Mouse (Mus musculus) hindbrain, embryonic 15.5 days (tissue): ENCODE measurements around the gene Mbnl2. TPM values are rescaled to one million over a fixed set of nuclear protein-coding genes. Genes with fewer than 3 reads are reported as not detected.
A peak's percentile ranks its signal among the peaks of the same experiment; 100 is the strongest.

Source experiments
- ATAC-seq: fragments of 200-750 bp; cut with Nextera tagmentation; 2 replicates; pipeline ENCODE4 v1.8.0; 2017; ENCODE audit warnings: low read depth, moderate number of reproducible peaks, moderate TSS enrichment; ENCODE audit not compliant: low FRiP score
- H3K27ac ChIP-seq: fragments of 300-500 bp; sonication (generic); replicated peaks from 2 replicates; pipeline ENCODE4 v1.5.1; 2015; ENCODE audit warnings: mild to moderate bottlenecking, inconsistent platforms
- H3K27me3 ChIP-seq: fragments of 300-500 bp; sonication (generic); 2 replicates; pipeline ENCODE4 v1.6.1; 2015; ENCODE audit warnings: control low read depth, inconsistent platforms
- H3K36me3 ChIP-seq: fragments of 300-500 bp; sonication (generic); 2 replicates; pipeline ENCODE4 v1.6.1; 2015; ENCODE audit warnings: control low read depth, inconsistent platforms
- H3K4me1 ChIP-seq: fragments of 300-500 bp; sonication (generic); replicated peaks from 2 replicates; pipeline ENCODE4 v1.6.1; 2015; ENCODE audit warnings: control low read depth, inconsistent platforms
- H3K4me2 ChIP-seq: fragments of 300-500 bp; sonication (generic); 2 replicates; pipeline ENCODE4 v1.6.1; 2015; ENCODE audit warnings: moderate library complexity, mild to moderate bottlenecking, inconsistent platforms
- H3K4me3 ChIP-seq: fragments of 300-500 bp; sonication (generic); 2 replicates; pipeline ENCODE4 v1.5.1; 2015; ENCODE audit warnings: mild to moderate bottlenecking, inconsistent platforms
- H3K9ac ChIP-seq: fragments of 300-500 bp; sonication (generic); 2 replicates; pipeline ENCODE4 v1.6.1; 2015; ENCODE audit warnings: inconsistent platforms
- H3K9me3 ChIP-seq: fragments of 300-500 bp; sonication (generic); 2 replicates; pipeline ENCODE4 v1.6.1; 2016; ENCODE audit warnings: control low read depth, inconsistent platforms
- WGBS: fragments of 180-500 bp; shearing (Covaris S2); methylation state at CpG from one replicate; pipeline ENCODE4 v1.1.7; 2015; 5-methylcytosine and 5-hydroxymethylcytosine counted together
- polyA plus RNA-seq: library from polyadenylated mRNA; unstranded; fragments of >200 nt; fragmentation: Nextera tagmentation; extraction: Ambion mirVana; gene quantifications from 2 replicates; pipeline ENCODE4 v1.2.1, GENCODE M21; 2015

The Mbnl2 gene
- polyA plus RNA-seq, 1 experiment from 2014 or later, result 25.5 TPM

GRCm38 (mm10) chr14:120434831-120435230, 159.4 kb downstream of the Mbnl2 start:
- Histone ChIP-seq H3K27ac (no peak overlapping the region), H3K9ac (no peak overlapping the region), H3K9me3 (no peaks in the 10 kb centered on the region), H3K4me1 (no peaks in the 10 kb centered on the region), H3K27me3 (no peaks in the 10 kb centered on the region), H3K36me3 (no peaks in the 10 kb centered on the region), H3K4me3 (no peak overlapping the region), H3K4me2 (no peak overlapping the region)
- ATAC-seq, result no peak
- 72% methylated on average over 1 of the region's 1 CpGs for WGBS

- Histone ChIP-seq H3K27me3 (no peaks in the 10 kb centered on the region), H3K9ac (no peak overlapping the region), H3K4me3 (no peak overlapping the region), H3K4me2 (no peak overlapping the region), H3K27ac (no peak overlapping the region), H3K9me3 (no peaks in the 10 kb centered on the region), H3K4me1 (no peaks in the 10 kb centered on the region), H3K36me3 (no peaks in the 10 kb centered on the region)
- ATAC-seq, result no peak
These were observed 165.2 kb downstream of the Mbnl2 start for GRCm38 (mm10) chr14:120440716-120441115.

- Histone ChIP-seq H3K9me3 (no peaks in the 10 kb centered on the region), H3K4me2 (no peak overlapping the region), H3K27me3 (no peaks in the 10 kb centered on the region), H3K27ac (no peak overlapping the region), H3K9ac (no peak overlapping the region), H3K4me1 (no peaks in the 10 kb centered on the region), H3K4me3 (no peak overlapping the region), H3K36me3 (no peaks in the 10 kb centered on the region)
- 79% methylated on average over 4 of the region's 4 CpGs for WGBS
- no peak for ATAC-seq
These were observed 165.8 kb downstream of the Mbnl2 start for GRCm38 (mm10) chr14:120441256-120441655.

- Histone ChIP-seq H3K36me3 (no peaks in the 10 kb centered on the region), H3K9me3 (no peaks in the 10 kb centered on the region), H3K27me3 (no peaks in the 10 kb centered on the region), H3K27ac (no peak overlapping the region), H3K4me2 (no peak overlapping the region), H3K4me1 (no peaks in the 10 kb centered on the region), H3K9ac (no peak overlapping the region), H3K4me3 (no peak overlapping the region)
- ATAC-seq, result no peak
- WGBS, result 85% methylated on average over 13 of the region's 13 CpGs
These were observed 166.4 kb downstream of the Mbnl2 start for GRCm38 (mm10) chr14:120441836-120442235.

DNA sequence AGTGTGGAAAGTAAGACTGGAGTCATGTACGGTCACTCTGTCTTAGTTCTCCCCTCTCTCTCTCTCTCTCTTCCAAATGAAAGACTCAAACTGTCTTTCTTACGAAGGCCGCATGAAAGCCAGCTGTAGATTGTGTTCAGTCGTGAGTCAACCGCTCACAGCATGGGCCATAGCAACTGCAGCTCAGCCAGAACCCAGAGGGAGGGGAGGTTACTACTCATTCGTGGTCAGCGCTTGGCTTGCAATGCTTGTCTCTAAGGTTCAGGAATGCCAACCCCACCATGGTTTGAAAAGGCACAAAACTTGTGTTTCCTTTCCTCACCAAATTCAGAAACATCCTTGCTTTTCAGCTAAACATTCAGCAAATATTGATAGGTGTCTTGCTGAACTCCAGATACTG, 178.8 kb downstream of the Mbnl2 start:
- WGBS, result 68% methylated on average over 7 of the region's 7 CpGs
- Histone ChIP-seq H3K4me2 (no peak overlapping the region), H3K4me3 (no peak overlapping the region), H3K27ac (no peak overlapping the region), H3K27me3 (no peaks in the 10 kb centered on the region), H3K9me3 (no peaks in the 10 kb centered on the region), H3K36me3 (no peaks in the 10 kb centered on the region), H3K9ac (no peak overlapping the region), H3K4me1 (no peaks in the 10 kb centered on the region)
- ATAC-seq, result no peak

GRCm38 (mm10) chr14:120463938-120464727, 188.7 kb downstream of the Mbnl2 start:
- WGBS, result 95% methylated on average over 3 of the region's 3 CpGs
- H3K4me1 ChIP-seq, result no peaks in the 10 kb centered on the region
- H3K9ac ChIP-seq, result no peak overlapping the region
- no peak overlapping the region for H3K27ac ChIP-seq
- H3K4me2 ChIP-seq, result no peak overlapping the region
- no peak for ATAC-seq
- H3K27me3 ChIP-seq, result no peaks in the 10 kb centered on the region
- no peak overlapping the region for H3K4me3 ChIP-seq
- no peaks in the 10 kb centered on the region for H3K9me3 ChIP-seq
- H3K36me3 ChIP-seq, result no peaks in the 10 kb centered on the region

DNA sequence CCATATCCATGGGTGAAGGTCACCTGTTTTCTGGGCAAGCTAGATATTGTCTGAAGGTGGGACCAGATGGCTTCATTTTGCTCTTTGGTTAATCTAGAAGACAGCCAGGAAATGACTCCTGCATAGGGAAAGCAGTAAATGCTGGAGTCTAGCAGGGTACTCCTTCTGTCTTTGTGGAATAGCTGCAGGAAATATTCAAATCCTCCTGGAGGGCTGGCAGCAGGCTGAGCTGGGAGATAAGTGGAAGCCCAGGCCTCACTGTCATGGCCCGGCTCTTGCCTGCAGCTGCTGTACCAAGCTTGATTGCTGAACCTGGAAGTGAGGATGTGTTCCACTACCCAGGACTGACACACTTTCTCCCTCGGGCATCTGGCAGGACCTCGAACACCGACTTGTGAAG, 191.3 kb downstream of the Mbnl2 start:
- Histone ChIP-seq H3K27ac (no peak overlapping the region), H3K4me1 (no peaks in the 10 kb centered on the region), H3K9me3 (no peaks in the 10 kb centered on the region), H3K4me2 (no peak overlapping the region), H3K4me3 (no peak overlapping the region), H3K27me3 (no peaks in the 10 kb centered on the region), H3K9ac (no peak overlapping the region), H3K36me3 (no peaks in the 10 kb centered on the region)
- ATAC-seq, result no peak
- WGBS, result 87% methylated on average over 4 of the region's 4 CpGs

- WGBS, result 86% methylated on average over 14 of the region's 14 CpGs
- Histone ChIP-seq H3K4me3 (no peak overlapping the region), H3K4me2 (no peak overlapping the region), H3K4me1 (no peaks in the 10 kb centered on the region), H3K27ac (no peak overlapping the region), H3K27me3 (no peaks in the 10 kb centered on the region), H3K36me3 (no peaks in the 10 kb centered on the region), H3K9ac (no peak overlapping the region), H3K9me3 (no peaks in the 10 kb centered on the region)
- ATAC-seq, result no peak
These were observed 193.8 kb downstream of the Mbnl2 start for GRCm38 (mm10) chr14:120469126-120469790.

- no peak for ATAC-seq
These were observed 200.8 kb downstream of the Mbnl2 start for GRCm38 (mm10) chr14:120476186-120476697.

DNA sequence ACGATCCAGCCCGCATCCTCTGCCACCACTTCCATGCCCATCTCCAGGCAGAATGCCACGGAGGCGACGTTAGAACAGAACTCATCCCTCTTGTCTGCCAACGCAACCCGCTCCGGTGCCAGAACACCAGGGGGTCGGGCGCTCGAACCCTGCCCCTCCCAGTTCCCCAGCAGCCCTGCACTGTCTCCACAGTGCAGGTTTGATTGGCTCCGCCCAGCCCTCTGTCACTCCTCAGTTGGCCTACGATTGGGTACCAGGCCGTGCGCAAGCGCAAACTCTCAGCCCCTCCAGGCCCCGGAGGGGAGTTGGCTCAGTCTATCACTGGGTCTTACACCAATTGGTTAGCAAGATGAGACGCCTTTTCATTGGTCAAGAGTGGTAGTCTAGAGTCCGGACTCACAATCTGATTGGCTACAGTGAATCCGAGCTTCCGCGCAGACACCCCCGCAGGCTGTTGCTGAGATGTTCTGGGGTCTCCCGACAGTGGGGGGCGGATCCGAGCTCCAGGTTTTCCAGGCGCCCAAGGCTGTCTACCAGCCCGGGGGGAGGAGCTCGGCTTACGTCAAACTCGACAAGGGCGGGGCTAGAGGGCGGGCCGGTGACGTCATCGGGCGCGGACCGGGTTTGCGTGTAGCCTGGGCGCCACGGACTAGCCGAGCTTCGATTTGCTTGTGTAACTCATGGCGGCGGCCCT, 202.0 kb downstream of the Mbnl2 start:
- Histone ChIP-seq H3K4me3 (peak overlapping the region; percentile 85), H3K4me1 (peaks cover 35% of the 10 kb centered on the region), H3K27me3 (no peaks in the 10 kb centered on the region), H3K4me2 (peak overlapping the region; percentile 61), H3K9ac (peak overlapping the region; percentile 73), H3K36me3 (no peaks in the 10 kb centered on the region), H3K9me3 (no peaks in the 10 kb centered on the region), H3K27ac (peak overlapping the region; percentile 99)
- WGBS, result under 1% methylated on average over 45 of the region's 46 CpGs
- ATAC-seq, result peak; percentile 97

More at GRCm38 (mm10) chr14:120476186-120476697, 200.8 kb downstream of the Mbnl2 start:
- H3K9ac ChIP-seq, result peak overlapping the region; percentile 73; the same call in 1 of the 2 replicates
- H3K27me3 ChIP-seq, result no peaks in the 10 kb centered on the region
- H3K36me3 ChIP-seq, result no peaks in the 10 kb centered on the region
- H3K4me1 ChIP-seq, result peaks cover 25% of the 10 kb centered on the region
- WGBS, result 73% methylated on average over 7 of the region's 7 CpGs
- peak overlapping the region; percentile 85; the same call in 1 of the 2 replicates for H3K4me3 ChIP-seq
- no peaks in the 10 kb centered on the region for H3K9me3 ChIP-seq
- H3K4me2 ChIP-seq, result peak overlapping the region; percentile 59
- peak overlapping the region; percentile 99 for H3K27ac ChIP-seq

GRCm38 (mm10) chr14:120477982-120478568, 202.6 kb downstream of the Mbnl2 start, which contains the start of gene Rap2a:
Rap2a (plus strand) TSS chr14:120478444.
- Histone ChIP-seq H3K4me2 (peak within 1 kb of the TSS; percentile 61), H3K4me3 (peak within 1 kb of the TSS; percentile 85), H3K4me1 (peaks cover 35% of the 10 kb centered on the region), H3K27me3 (no peaks in the 10 kb centered on the region), H3K9me3 (no peaks in the 10 kb centered on the region), H3K27ac (peak within 1 kb of the TSS; percentile 99), H3K36me3 (no peaks in the 10 kb centered on the region), H3K9ac (peak within 1 kb of the TSS; percentile 91)
- under 1% methylated on average over 47 of the region's 78 CpGs for WGBS
- ATAC-seq, result peak; percentile 90
